Mouse (Mus musculus) v-Abl transformed pro-B cells (cell line): ENCODE measurements around the gene Pfkfb3.

ENCODE experiments used
- in situ Hi-C, 2 experiments: fragments of 400-800 bp; cut with MboI; formaldehyde crosslinking; loops; one replicate each; pipeline ENCODE4 v1.15.1; 2025; ENCODE audit not compliant: unreplicated experiment in 2 of 2

Gene Pfkfb3

GRCm38 (mm10) chr2:11515828-11516227 lies 38.0 kb downstream of the Pfkfb3 start:
- in situ Hi-C loops = loop anchor here in 1 of 2 experiments (25.0 kb wide), 1 partner anchor 404 kb away; no protein-coding TSS in a partner anchor

GRCm38 (mm10) chr2:11513057-11513967 lies 40.6 kb downstream of the Pfkfb3 start:
- in situ Hi-C loops = loop anchor here in 1 of 2 experiments (25.0 kb wide), 1 partner anchor 401 kb away; no protein-coding TSS in a partner anchor

- in situ Hi-C loops = loop anchor here in 1 of 2 experiments (25.0 kb wide), 1 partner anchor 400 kb away; no protein-coding TSS in a partner anchor
Measured at GRCm38 (mm10) chr2:11512127-11512526, 41.8 kb downstream of the Pfkfb3 start.

- in situ Hi-C loops = loop anchor here (5.0 to 25.0 kb wide), 2 partner anchors 171 to 391 kb away; no protein-coding TSS in a partner anchor
Measured at GRCm38 (mm10) chr2:11503736-11504135, 50.1 kb downstream of the Pfkfb3 start.

- in situ Hi-C loops = loop anchor here (5.0 to 25.0 kb wide), 2 partner anchors 171 to 391 kb away; no protein-coding TSS in a partner anchor
Measured at GRCm38 (mm10) chr2:11502901-11503431, 50.9 kb downstream of the Pfkfb3 start.

- in situ Hi-C loops = loop anchor here (5.0 to 25.0 kb wide), 2 partner anchors 170 to 390 kb away; no protein-coding TSS in a partner anchor
Measured at GRCm38 (mm10) chr2:11502255-11502765, 51.6 kb downstream of the Pfkfb3 start.

- in situ Hi-C loops = loop anchor here (5.0 to 25.0 kb wide), 2 partner anchors 169 to 389 kb away; no protein-coding TSS in a partner anchor
Measured at GRCm38 (mm10) chr2:11501301-11502254, 52.3 kb downstream of the Pfkfb3 start.

- in situ Hi-C loops = loop anchor here (5.0 to 25.0 kb wide), 2 partner anchors 168 to 388 kb away; no protein-coding TSS in a partner anchor
Measured at GRCm38 (mm10) chr2:11500666-11501065, 53.2 kb downstream of the Pfkfb3 start.

- in situ Hi-C loops = no loop called here
Measured at GRCm38 (mm10) chr2:11496601-11497031, 57.3 kb downstream of the Pfkfb3 start.

GRCm38 (mm10) chr2:11494841-11495255 lies 59.0 kb downstream of the Pfkfb3 start:
- in situ Hi-C loops = no loop called here

- in situ Hi-C loops = no loop called here
Measured at GRCm38 (mm10) chr2:11492855-11493254, 61.0 kb downstream of the Pfkfb3 start.

GRCm38 (mm10) chr2:11491471-11491870 lies 62.4 kb downstream of the Pfkfb3 start:
- in situ Hi-C loops = no loop called here

- in situ Hi-C loops = no loop called here
Measured at GRCm38 (mm10) chr2:11490554-11490953, 63.3 kb downstream of the Pfkfb3 start.

- in situ Hi-C loops = no loop called here
Measured at GRCm38 (mm10) chr2:11483226-11483625, 70.7 kb downstream of the Pfkfb3 start.

GRCm38 (mm10) chr2:11482364-11482763 lies 71.5 kb downstream of the Pfkfb3 start:
- in situ Hi-C loops = no loop called here

GRCm38 (mm10) chr2:11478960-11479359 lies 74.9 kb downstream of the Pfkfb3 start:
- in situ Hi-C loops = no loop called here

GRCm38 (mm10) chr2:11475316-11475715 lies 78.6 kb downstream of the Pfkfb3 start:
- in situ Hi-C loops = no loop called here

- in situ Hi-C loops = no loop called here
Measured at GRCm38 (mm10) chr2:11464661-11465099, 89.2 kb downstream of the Pfkfb3 start.

GRCm38 (mm10) chr2:11460976-11461375 lies 92.9 kb downstream of the Pfkfb3 start:
- in situ Hi-C loops = no loop called here

GRCm38 (mm10) chr2:11458494-11458893 lies 95.4 kb downstream of the Pfkfb3 start:
- in situ Hi-C loops = no loop called here
